Mouse (Mus musculus) bone marrow, adult 2 months (tissue): ENCODE measurements around the gene Kidins220. TPM values are rescaled to one million over a fixed set of nuclear protein-coding genes. Genes with fewer than 3 reads are reported as not detected.

Source experiments
- H3K27ac ChIP-seq: fragments of 200-500 bp; 2 replicates; pipeline ENCODE4 v1.5.1; 2012; ENCODE audit warnings: low read depth, mild to moderate bottlenecking, control low read depth, inconsistent platforms, low read length; ENCODE audit not compliant: control insufficient read depth, poor library complexity, insufficient read depth
- H3K4me1 ChIP-seq: fragments of 200-500 bp; 2 replicates; pipeline ENCODE4 v1.6.1; 2011; ENCODE audit warnings: low read length; ENCODE audit not compliant: control insufficient read depth, insufficient read depth
- H3K4me3 ChIP-seq: fragments of 200-500 bp; replicated peaks from 2 replicates; pipeline ENCODE3; 2011; ENCODE audit warnings: mild to moderate bottlenecking, low read depth, low read length, control low read depth; ENCODE audit not compliant: control insufficient read depth
- CTCF ChIP-seq: fragments of 200-500 bp; IDR thresholded peaks from 2 replicates; pipeline ENCODE4 v1.5.1; 2011; ENCODE audit warnings: low read length, control low read depth; ENCODE audit not compliant: control insufficient read depth, insufficient read depth
- POLR2A ChIP-seq: fragments of 200-500 bp; IDR thresholded peaks from 2 replicates; pipeline ENCODE4 v1.6.1; 2011; ENCODE audit warnings: low read depth, mild to moderate bottlenecking, control low read depth, low read length, borderline replicate concordance; ENCODE audit not compliant: control insufficient read depth
- WGBS: fragments of 180-500 bp; shearing (Covaris S2); methylation state at CpG from one replicate; pipeline ENCODE4 v1.1.7; 2018; 5-methylcytosine and 5-hydroxymethylcytosine counted together
- polyA plus RNA-seq: library from polyadenylated mRNA; stranded (reverse); fragments of >200 nt; gene quantifications from 2 replicates; pipeline ENCODE4 v1.2.4, GENCODE M21; 2011; ENCODE audit warnings: low replicate concordance; ENCODE audit not compliant: missing spikeins, insufficient read depth, insufficient read length

Gene Kidins220
- polyA plus RNA-seq, 1 experiment = 33.2 TPM

DNA sequence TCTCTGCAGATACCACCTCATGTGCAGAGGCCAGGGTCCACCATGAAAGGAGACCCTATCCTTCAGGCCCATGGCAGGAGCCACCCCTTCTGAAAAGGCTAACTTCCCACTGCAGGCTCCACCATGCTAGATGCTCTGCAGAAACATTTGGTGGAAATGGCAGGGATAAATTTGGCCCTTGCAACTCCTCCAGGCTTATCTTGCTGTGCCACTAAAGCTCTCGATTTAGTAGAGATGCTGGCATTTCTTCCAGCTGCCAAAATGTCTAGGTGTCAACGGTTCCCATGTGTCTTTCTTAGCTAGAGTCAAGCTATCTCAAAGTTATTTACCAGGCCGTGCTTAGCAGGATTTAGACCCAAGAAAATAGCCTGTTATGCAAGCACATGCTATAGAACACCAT is 99.6 kb downstream of the Kidins220 start:
- WGBS = 78% methylated on average over 3 of the region's 3 CpGs
- TF ChIP-seq CTCF = no peak
- no peak for TF ChIP-seq POLR2A
- Histone ChIP-seq H3K4me1 (no peaks in the 10 kb centered on the region), H3K4me3 (no peak overlapping the region), H3K27ac (no peak overlapping the region)

DNA sequence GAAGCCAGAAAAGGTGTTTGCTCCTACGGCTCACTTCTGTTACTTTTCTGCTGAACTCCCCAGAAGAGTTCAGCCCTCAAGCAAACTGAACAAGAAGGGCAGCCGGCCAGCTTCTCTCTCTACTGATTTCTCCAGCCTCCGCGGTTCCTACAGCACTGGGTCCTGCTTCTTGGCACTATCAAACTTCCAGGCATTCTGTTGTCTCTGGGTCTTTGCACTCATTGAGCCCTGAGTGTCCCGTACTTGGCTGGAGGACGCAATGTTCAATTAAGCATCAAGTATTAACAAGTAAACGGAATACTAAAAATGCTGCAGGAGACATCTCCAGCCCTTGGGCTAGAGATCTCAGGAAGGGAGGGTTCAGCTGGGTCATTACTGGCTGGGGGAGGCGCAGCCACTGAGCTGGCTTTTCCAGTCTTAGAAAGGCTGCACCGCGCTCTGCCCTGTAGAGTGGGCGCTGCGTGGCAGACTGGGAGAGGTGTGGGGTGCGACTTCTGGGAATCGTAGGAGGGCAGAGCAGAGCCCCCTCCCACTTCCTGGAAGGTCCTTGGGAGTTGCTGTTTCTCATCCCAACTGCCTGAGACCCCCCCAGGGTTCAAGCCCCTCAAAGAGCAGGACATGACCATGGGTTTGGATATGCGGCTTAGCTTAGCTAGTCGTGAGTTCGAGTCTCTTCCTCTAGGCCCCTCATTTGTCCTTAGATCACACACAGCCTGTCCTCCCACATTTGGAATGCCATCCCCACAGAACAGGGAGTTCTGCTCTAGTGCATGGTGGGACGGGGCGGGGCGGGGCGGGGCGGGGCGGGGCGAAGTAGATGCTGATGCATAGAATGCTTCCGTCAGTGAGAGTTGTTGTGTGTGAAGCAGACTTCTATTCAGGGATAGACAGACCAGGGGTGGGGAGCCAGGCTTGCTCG is 108.8 kb downstream of the Kidins220 start:
- no peak overlapping the region for H3K4me3 ChIP-seq
- TF ChIP-seq CTCF = no peak
- no peak for TF ChIP-seq POLR2A
- no peak overlapping the region for H3K27ac ChIP-seq
- H3K4me1 ChIP-seq = no peaks in the 10 kb centered on the region
- 69% methylated on average over 26 of the region's 26 CpGs for WGBS

DNA sequence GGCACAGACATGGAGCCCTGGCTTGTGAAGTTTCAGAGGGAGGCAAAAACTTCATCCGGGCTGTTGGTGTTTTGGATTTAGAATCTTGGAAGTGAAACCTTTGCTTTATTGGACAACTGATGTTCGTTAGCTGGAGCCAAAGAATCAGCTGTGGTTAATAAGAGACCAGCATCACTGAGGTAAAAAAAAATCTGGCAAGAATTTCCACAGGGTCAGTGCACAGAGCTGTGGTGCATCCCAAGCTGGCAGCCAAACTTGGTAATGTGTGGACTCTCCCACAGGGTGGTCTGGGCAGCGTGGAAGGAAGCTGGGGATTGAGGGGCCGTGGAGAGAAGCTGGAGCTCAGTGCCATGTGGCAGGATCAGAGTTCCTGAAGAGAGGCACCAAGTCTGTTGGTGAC is 112.2 kb downstream of the Kidins220 start:
- TF ChIP-seq POLR2A (no peak), CTCF (no peak)
- 67% methylated on average over 4 of the region's 4 CpGs for WGBS
- H3K27ac ChIP-seq = no peak overlapping the region
- H3K4me1 ChIP-seq = no peaks in the 10 kb centered on the region
- H3K4me3 ChIP-seq = no peak overlapping the region

DNA sequence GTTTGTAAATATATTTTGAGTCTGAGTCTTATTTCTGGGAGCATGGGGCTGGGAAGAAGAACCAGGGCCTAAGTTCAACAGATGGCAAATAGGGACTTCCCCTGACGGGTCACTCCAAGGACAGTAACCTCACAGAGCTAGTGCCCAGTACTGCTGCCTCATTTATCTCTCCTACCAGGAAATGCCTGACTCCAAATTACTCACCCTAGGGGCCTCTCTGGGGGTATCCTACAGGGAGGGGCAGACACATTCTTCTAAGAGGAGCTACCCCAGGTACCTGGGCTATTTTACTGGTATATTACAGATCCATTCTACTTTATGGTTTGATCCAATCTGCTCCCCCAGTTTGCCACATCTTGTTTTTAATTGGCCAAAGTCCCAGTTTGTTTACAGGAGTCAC is 114.7 kb downstream of the Kidins220 start:
- H3K27ac ChIP-seq = no peak overlapping the region
- H3K4me3 ChIP-seq = no peak overlapping the region
- TF ChIP-seq POLR2A = no peak
- TF ChIP-seq CTCF = no peak
- WGBS = 73% methylated on average over 1 of the region's 1 CpGs
- no peaks in the 10 kb centered on the region; the same call in 1 of the 2 replicates for H3K4me1 ChIP-seq

DNA sequence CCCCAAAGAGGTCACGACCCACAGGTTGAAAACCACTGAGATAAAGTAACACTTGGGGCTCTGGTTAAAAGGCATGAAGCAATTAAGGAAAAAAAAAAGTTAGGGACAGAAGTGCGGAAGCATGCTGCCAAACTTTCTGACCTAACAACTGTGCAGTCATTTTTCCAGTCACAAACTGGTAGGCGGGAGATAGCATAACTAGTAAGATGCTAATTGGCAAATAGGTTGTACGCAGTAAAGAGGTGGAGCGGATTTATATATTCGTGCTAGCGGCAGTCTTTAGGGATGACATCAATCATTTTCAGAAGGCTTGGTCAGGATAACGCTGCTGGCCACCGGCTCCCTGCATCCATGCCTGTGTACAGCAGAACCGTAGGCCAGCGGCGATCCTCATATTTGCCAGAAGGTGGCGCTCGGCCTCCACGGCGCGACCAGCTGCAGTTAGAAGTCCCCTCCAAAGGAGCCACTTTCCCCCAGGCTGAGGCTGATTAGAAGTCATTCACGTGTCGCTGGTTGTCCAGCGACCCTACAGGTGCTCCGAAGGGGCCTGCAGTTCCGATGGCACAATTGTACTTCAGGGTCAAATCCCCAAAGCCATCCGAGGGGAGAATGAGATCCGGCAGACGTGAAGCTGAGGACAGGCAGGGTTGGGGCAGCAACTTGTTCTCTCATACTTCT is 117.4 kb downstream of the Kidins220 start:
- H3K4me1 ChIP-seq = peaks cover 1% of the 10 kb centered on the region; the same call in 1 of the 2 replicates

GRCm38 (mm10) chr12:25092751-25093211 is 118.1 kb downstream of the Kidins220 start:
- Histone ChIP-seq H3K4me3 (no peak overlapping the region), H3K27ac (no peak overlapping the region), H3K4me1 (peaks cover 1% of the 10 kb centered on the region; the same call in 1 of the 2 replicates)
- 21% methylated on average over 17 of the region's 17 CpGs for WGBS
- TF ChIP-seq POLR2A = no peak
- TF ChIP-seq CTCF = no peak

More for the DNA sequence above, 117.4 kb downstream of the Kidins220 start:
- H3K4me3 ChIP-seq = no peak overlapping the region
- TF ChIP-seq POLR2A (peak; percentile 42; the same call in 1 of the 2 replicates), CTCF (peak; percentile 99)
- H3K27ac ChIP-seq = no peak overlapping the region
- 11% methylated on average over 25 of the region's 25 CpGs for WGBS

DNA sequence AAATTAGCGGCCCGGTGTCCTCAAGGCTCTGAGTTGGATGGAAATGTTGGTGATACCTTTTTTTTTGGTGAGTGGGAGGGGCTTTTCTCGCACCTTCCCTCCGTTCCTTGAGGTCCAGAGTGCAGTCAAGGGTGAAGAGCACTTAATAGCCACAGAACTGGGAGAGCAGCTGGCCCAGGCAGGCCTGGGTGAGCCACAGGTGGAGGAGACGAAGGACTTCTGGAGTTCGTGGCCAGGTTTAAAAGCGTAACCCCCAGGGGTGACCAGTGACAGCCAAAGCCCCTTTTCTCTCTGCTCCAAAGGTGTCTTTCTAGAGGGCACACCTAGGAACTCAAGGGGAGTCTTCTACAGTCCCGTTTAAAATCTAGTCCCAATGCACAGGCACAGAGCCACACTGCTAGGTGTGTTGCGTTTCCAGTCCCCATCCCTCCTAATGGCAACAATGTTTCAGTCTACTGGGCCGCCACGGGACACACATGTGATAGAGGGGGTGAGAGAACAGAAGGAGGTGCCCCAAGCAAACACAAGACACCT is 118.6 kb downstream of the Kidins220 start:
- peak overlapping the region; percentile 54 for H3K4me3 ChIP-seq
- 74% methylated on average over 11 of the region's 11 CpGs for WGBS
- peaks cover 1% of the 10 kb centered on the region; the same call in 1 of the 2 replicates for H3K4me1 ChIP-seq
- H3K27ac ChIP-seq = no peak overlapping the region
- no peak for TF ChIP-seq POLR2A
- TF ChIP-seq CTCF = no peak
